Mouse (Mus musculus): ENCODE results near the gene Ptpre. TPM values are rescaled to one million over a fixed set of nuclear protein-coding genes. Genes with fewer than 3 reads are reported as not detected.

Gene Ptpre
- polyA plus RNA-seq, 1 experiment from 2014 or later, result 2.2 TPM

DNA sequence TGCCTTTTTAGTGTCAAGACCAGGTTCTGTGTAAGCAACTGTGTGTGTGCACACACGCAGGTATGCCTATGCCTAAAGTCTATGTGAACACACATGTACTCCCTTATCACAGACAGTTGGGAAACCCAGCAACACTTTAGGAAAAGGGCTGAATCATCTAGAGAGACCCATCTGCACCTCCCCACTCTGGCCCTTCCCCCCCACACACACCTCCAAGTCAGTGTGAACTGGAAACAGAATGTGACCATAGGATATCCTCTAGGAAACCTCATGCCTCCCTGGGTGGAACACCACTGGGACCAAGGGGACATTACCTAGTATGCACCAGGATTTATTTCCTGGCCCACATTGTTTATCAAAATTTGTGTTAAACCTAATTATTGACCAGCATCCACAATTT is 112.0 kb downstream of the Ptpre start:
- Histone ChIP-seq H3K4me1 (replicated peaks) (peaks cover 10% of the 10 kb centered on the region), H3K27ac (no peak overlapping the region), H3K36me3 (no peaks in the 10 kb centered on the region), H3K4me2 (no peak overlapping the region), H3K27me3 (no peaks in the 10 kb centered on the region), H3K4me3 (replicated peaks) (no peak overlapping the region), H3K9ac (replicated peaks) (no peak overlapping the region), H3K9me3 (0 out of 2 replicates have a peak, but pooled peaks cover 3% of the 10 kb centered on the region)
- 91% methylated on average over 1 of the region's 1 CpGs for WGBS
- no peak for ATAC-seq (ENCODE audit: insufficient number of reproducible peaks, insufficient read depth, low FRiP score, low TSS enrichment, low read depth)

GRCm38 (mm10) chr7:135650061-135650460 is 112.8 kb downstream of the Ptpre start:
- no peak overlapping the region for H3K9ac ChIP-seq (replicated peaks)
- H3K27ac ChIP-seq, result no peak overlapping the region
- no peak for ATAC-seq (ENCODE audit: insufficient number of reproducible peaks, insufficient read depth, low FRiP score, low TSS enrichment, low read depth)
- no peaks in the 10 kb centered on the region for H3K36me3 ChIP-seq
- H3K4me1 ChIP-seq (replicated peaks), result peaks cover 10% of the 10 kb centered on the region
- WGBS, result 84% methylated on average over 5 of the region's 5 CpGs
- H3K9me3 ChIP-seq, result 0 out of 2 replicates have a peak, but pooled peaks cover 3% of the 10 kb centered on the region
- no peak overlapping the region for H3K4me2 ChIP-seq
- no peak overlapping the region for H3K4me3 ChIP-seq (replicated peaks)
- no peaks in the 10 kb centered on the region for H3K27me3 ChIP-seq

DNA sequence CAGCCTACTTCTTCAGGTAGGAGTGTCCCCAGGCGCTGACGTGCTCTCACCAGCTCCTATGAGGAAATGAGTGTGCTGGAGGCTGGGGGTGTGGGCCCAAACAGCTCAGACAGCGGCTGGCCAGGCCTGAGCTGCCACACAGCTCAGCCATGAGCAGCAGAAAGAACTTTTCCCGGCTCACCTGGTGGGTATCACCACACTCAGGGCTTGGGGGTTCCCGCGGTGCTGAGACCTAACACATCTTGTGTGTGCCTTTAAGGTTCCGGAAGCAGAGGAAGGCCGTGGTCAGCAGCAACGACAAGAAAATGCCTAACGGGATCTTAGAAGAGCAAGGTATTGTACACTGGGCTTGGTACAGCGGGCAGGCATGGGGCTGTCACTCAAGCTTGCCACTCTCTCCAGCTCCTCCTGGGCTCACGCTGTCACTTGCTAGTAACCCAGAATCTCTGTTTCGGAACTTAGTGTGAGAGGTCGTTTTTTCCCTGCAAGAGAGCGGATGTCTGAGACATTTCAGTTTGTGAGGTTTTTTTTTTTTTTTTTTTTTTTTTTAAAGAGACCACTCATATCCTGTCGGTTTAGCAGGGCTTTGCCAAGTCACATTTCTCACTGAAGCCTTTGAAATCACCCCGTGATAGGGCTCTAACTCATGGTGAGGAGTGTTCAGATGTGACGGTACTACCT is 114.7 kb downstream of the Ptpre start:
- H3K27ac ChIP-seq, result peak overlapping the region; percentile 37; the same call in 1 of the 2 replicates
- WGBS, result 45% methylated on average over 18 of the region's 18 CpGs
- no peaks in the 10 kb centered on the region for H3K36me3 ChIP-seq
- no peaks in the 10 kb centered on the region for H3K27me3 ChIP-seq
- peaks cover 10% of the 10 kb centered on the region for H3K4me1 ChIP-seq (replicated peaks)
- ATAC-seq (ENCODE audit: insufficient number of reproducible peaks, insufficient read depth, low FRiP score, low TSS enrichment, low read depth), result no peak
- H3K9me3 ChIP-seq, result 0 out of 2 replicates have a peak, but pooled peaks cover 3% of the 10 kb centered on the region
- H3K4me2 ChIP-seq, result peak overlapping the region; percentile 33
- H3K9ac ChIP-seq (replicated peaks), result 0 out of 2 replicates have a peak overlapping the region, but pooled peaks have one; percentile 23
- H3K4me3 ChIP-seq (replicated peaks), result 0 out of 2 replicates have a peak overlapping the region, but pooled peaks have one; percentile 2

DNA sequence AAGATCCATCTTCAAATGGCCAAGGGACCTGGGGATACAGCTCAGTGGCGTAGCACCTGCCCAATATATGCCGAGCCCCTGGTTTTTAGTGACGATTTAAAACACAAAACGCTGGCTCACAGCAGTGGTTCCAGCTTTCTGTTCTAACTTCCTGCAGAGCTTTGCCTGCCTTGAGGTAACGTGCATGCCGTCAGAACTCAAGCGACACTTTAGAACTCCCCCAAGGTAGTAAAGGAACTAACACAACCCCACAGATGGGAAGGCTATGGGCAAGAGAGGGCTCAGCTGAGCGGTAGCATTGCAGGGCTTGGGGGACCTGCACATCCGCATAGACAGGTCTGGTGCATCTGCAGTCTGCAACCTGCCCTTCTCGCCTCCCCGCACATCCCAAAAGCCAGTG is 115.5 kb downstream of the Ptpre start:
- no peak for ATAC-seq (ENCODE audit: insufficient number of reproducible peaks, insufficient read depth, low FRiP score, low TSS enrichment, low read depth)
- H3K27me3 ChIP-seq, result no peaks in the 10 kb centered on the region
- H3K4me1 ChIP-seq (replicated peaks), result peaks cover 10% of the 10 kb centered on the region
- peak overlapping the region; percentile 33; the same call in 1 of the 2 replicates for H3K4me2 ChIP-seq
- no peaks in the 10 kb centered on the region for H3K36me3 ChIP-seq
- H3K9me3 ChIP-seq, result 0 out of 2 replicates have a peak, but pooled peaks cover 3% of the 10 kb centered on the region
- no peak overlapping the region for H3K9ac ChIP-seq (replicated peaks)
- WGBS, result 59% methylated on average over 11 of the region's 11 CpGs
- H3K4me3 ChIP-seq (replicated peaks), result no peak overlapping the region
- H3K27ac ChIP-seq, result peak overlapping the region; percentile 37; the same call in 1 of the 2 replicates

DNA sequence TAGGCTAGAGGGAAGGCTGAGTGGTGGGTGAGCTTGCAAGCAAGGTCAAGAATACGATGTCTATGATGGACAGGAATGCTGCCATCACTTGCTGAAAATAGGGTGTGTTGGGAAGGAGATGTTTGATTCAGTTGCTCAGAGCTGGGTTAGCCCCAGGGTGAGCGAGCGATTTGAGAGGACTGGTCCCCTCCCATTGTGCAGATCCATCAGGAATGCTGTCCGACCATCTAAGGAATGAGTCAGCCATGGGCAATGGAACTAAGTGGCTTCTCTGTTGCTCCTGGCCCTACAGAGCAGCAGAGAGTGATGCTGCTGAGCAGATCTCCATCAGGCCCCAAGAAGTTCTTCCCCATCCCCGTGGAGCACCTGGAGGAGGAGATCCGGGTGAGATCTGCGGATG is 116.3 kb downstream of the Ptpre start:
- H3K27me3 ChIP-seq, result no peaks in the 10 kb centered on the region
- no peaks in the 10 kb centered on the region for H3K9me3 ChIP-seq
- no peak overlapping the region for H3K9ac ChIP-seq (replicated peaks)
- H3K4me2 ChIP-seq, result no peak overlapping the region
- H3K36me3 ChIP-seq, result no peaks in the 10 kb centered on the region
- ATAC-seq (ENCODE audit: insufficient number of reproducible peaks, insufficient read depth, low FRiP score, low TSS enrichment, low read depth), result no peak
- WGBS, result 86% methylated on average over 7 of the region's 7 CpGs
- H3K27ac ChIP-seq, result no peak overlapping the region
- no peak overlapping the region for H3K4me3 ChIP-seq (replicated peaks)
- H3K4me1 ChIP-seq (replicated peaks), result peaks cover 10% of the 10 kb centered on the region

DNA sequence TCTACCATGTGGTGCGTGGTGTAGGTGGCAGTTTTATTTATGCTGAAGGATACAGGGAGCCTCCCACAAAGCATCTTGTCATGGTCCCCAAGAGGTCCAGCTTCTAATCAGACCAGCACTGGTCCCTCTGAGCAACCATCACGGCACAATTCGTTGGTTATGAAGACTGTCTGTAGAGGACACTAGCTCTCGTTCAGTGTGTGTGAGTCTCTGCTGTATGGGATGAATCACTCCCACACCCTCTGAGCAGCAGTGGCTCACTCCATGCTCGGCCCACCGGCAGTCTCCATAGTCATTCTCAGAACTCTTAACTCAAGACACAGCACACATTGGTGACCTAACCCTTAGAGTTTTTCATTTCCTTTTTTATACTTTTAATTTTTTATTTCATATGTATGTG is 117.0 kb downstream of the Ptpre start:
- Histone ChIP-seq H3K9ac (replicated peaks) (no peak overlapping the region), H3K27me3 (no peaks in the 10 kb centered on the region), H3K4me1 (replicated peaks) (peaks cover 10% of the 10 kb centered on the region), H3K9me3 (no peaks in the 10 kb centered on the region), H3K4me2 (no peak overlapping the region), H3K27ac (no peak overlapping the region), H3K4me3 (replicated peaks) (no peak overlapping the region), H3K36me3 (no peaks in the 10 kb centered on the region)
- WGBS, result 90% methylated on average over 6 of the region's 6 CpGs
- no peak for ATAC-seq (ENCODE audit: insufficient number of reproducible peaks, insufficient read depth, low FRiP score, low TSS enrichment, low read depth)

DNA sequence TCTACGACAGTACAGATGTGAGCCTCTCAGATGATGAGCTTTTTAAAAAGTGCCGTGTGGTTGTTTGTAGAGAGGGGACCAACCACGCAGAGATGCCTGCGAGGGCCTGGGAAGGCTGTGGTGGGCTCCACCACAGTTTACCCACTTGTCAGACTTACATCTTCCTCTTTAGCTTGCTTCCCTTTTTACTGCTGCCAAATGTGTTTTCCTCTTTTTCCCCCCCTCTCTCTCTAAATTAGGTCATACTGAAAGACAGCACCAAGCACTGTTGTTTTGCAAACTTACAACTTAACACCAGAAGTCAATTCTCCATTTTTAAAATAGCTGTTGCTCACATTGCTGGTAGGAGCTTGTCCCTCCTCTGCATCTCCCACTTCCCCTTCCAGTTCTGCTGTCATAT is 117.8 kb downstream of the Ptpre start:
- no peak for ATAC-seq (ENCODE audit: insufficient number of reproducible peaks, insufficient read depth, low FRiP score, low TSS enrichment, low read depth)
- 94% methylated on average over 4 of the region's 4 CpGs for WGBS
- no peak overlapping the region for H3K4me3 ChIP-seq (replicated peaks)
- H3K27me3 ChIP-seq, result no peaks in the 10 kb centered on the region
- no peak overlapping the region for H3K9ac ChIP-seq (replicated peaks)
- H3K4me2 ChIP-seq, result no peak overlapping the region
- peaks cover 10% of the 10 kb centered on the region for H3K4me1 ChIP-seq (replicated peaks)
- H3K27ac ChIP-seq, result no peak overlapping the region
- H3K9me3 ChIP-seq, result no peaks in the 10 kb centered on the region
- H3K36me3 ChIP-seq, result no peaks in the 10 kb centered on the region

- no peak overlapping the region for H3K4me2 ChIP-seq
- no peaks in the 10 kb centered on the region for H3K36me3 ChIP-seq
- no peak for ATAC-seq (ENCODE audit: insufficient number of reproducible peaks, insufficient read depth, low FRiP score, low TSS enrichment, low read depth)
- 90% methylated on average over 7 of the region's 7 CpGs for WGBS
- no peak overlapping the region for H3K27ac ChIP-seq
- no peaks in the 10 kb centered on the region for H3K9me3 ChIP-seq
- no peak overlapping the region for H3K4me3 ChIP-seq (replicated peaks)
- peaks cover 1% of the 10 kb centered on the region; the same call in 1 of the 2 replicates for H3K4me1 ChIP-seq (replicated peaks)
- H3K9ac ChIP-seq (replicated peaks), result no peak overlapping the region
- no peaks in the 10 kb centered on the region for H3K27me3 ChIP-seq
Measured at GRCm38 (mm10) chr7:135658150-135658549, 120.9 kb downstream of the Ptpre start.

DNA sequence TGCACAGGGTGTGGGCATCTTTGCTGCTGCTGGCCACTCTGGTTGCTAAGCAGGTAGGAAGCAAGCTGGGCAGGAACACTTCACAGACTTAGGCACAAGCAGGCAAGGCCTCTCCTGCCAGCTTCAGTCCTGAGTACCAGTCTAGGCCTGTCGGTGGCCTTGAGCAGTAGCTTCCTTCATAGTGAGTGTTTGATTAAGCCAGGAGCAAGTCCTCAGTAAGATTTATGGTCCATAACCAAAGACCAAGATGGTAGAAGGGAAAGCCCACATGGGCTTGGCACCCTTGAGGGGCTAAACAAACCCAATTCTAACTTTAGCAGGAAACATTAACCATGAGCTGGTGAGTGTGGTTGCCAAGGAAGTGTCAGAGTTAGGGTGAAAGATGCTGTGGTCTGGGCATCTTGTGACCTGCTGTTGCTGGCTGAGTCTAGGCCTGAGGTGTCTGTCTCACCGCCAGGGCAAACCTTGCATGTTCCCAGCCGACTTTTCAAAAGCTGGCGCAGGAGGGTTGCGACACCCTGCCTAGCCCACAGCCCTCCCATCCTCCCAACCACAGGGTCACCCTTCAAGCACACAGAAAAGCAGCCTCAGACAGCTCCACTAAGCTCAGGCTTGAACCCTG is 122.1 kb downstream of the Ptpre start:
- no peak overlapping the region for H3K27ac ChIP-seq
- no peaks in the 10 kb centered on the region for H3K27me3 ChIP-seq
- no peaks in the 10 kb centered on the region for H3K36me3 ChIP-seq
- H3K4me1 ChIP-seq (replicated peaks), result no peaks in the 10 kb centered on the region
- H3K9me3 ChIP-seq, result no peaks in the 10 kb centered on the region
- no peak overlapping the region for H3K4me2 ChIP-seq
- ATAC-seq (ENCODE audit: insufficient number of reproducible peaks, insufficient read depth, low FRiP score, low TSS enrichment, low read depth), result no peak
- whole genome bisulfite sequencing, result 85% methylated on average over 5 of the region's 5 CpGs
- no peak overlapping the region; the same call in 1 of the 2 replicates for H3K9ac ChIP-seq (replicated peaks)
- H3K4me3 ChIP-seq (replicated peaks), result no peak overlapping the region

- no peaks in the 10 kb centered on the region for H3K9me3 ChIP-seq
- no peak for ATAC-seq (ENCODE audit: insufficient number of reproducible peaks, insufficient read depth, low FRiP score, low TSS enrichment, low read depth)
- H3K9ac ChIP-seq (replicated peaks), result no peak overlapping the region
- no peak overlapping the region for H3K27ac ChIP-seq
- H3K4me3 ChIP-seq (replicated peaks), result no peak overlapping the region
- H3K4me2 ChIP-seq, result no peak overlapping the region
- no peaks in the 10 kb centered on the region for H3K4me1 ChIP-seq (replicated peaks)
- no peaks in the 10 kb centered on the region for H3K36me3 ChIP-seq
- H3K27me3 ChIP-seq, result no peaks in the 10 kb centered on the region
Measured at GRCm38 (mm10) chr7:135660314-135660713, 123.0 kb downstream of the Ptpre start.

- H3K4me1 ChIP-seq (replicated peaks), result no peaks in the 10 kb centered on the region
- no peak for ATAC-seq (ENCODE audit: insufficient number of reproducible peaks, insufficient read depth, low FRiP score, low TSS enrichment, low read depth)
- no peak overlapping the region for H3K4me3 ChIP-seq (replicated peaks)
- H3K9ac ChIP-seq (replicated peaks), result no peak overlapping the region
- H3K27me3 ChIP-seq, result no peaks in the 10 kb centered on the region; the same call in 1 of the 2 replicates
- H3K4me2 ChIP-seq, result no peak overlapping the region
- no peak overlapping the region for H3K27ac ChIP-seq
- no peaks in the 10 kb centered on the region for H3K36me3 ChIP-seq
- WGBS, result 73% methylated on average over 7 of the region's 7 CpGs
- H3K9me3 ChIP-seq, result no peaks in the 10 kb centered on the region
Measured at GRCm38 (mm10) chr7:135664211-135664610, 126.9 kb downstream of the Ptpre start.
